ENCODE assay signal across 8 mouse cellular contexts in the genomic region with DNA sequence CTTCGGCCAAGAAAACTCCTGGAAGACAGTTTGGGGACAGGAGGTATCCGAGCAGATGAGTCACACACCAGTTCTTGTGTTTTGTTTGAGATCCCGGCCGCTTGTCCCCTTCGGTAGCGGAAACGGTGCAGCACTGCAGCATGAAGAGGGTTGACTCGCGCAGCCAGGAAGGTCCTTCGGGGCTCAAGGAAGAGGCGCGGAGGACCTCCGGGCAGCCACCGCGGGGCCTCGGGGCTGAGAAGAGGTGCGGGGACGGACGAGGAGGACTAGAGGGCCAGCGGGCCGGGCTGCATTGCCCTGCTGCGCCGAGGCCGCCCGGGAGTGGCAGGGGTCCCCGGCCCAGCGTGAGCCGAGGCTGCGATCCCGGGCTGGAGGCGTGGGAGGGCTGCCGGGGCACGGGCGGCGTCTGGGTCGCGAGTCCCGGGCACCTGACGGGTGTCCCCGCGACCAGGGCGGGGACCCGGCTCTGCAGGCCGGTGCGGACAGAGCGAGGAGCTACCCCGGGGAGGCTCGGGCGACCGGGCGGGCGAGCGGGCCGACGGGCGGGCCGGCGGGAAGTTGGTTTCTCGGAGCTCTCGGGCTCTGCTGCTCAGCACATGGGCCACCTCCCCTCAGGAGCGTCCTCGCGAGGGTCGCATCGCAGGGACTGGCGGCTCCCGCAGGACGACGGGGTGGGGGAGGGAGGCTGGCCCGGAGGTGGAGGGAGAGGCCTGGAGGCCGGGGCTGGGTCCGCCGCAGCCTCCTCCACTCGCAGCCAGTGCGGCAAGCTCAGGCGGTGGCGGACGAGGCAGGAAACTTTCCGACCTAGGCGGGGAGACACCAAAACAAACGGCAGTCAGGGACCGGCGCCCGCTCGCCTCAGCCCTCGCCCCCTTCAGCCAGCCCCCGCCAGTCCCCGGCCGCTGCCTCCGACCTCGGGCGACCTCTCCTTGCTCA. TPM values are rescaled to one million over a fixed set of nuclear protein-coding genes. Genes with fewer than 3 reads are reported as not detected.
DNase-seq lines count a peak whose midpoint lies in the region; ATAC-seq lines count a peak whose summit lies in the region.

No protein-coding gene starts in this region.

- WGBS in hindbrain, embryonic 14.5 days: under 1% methylated on average over 81 of the region's 92 CpGs
- WGBS in limb, embryonic 10.5 days: under 1% methylated on average over 90 of the region's 92 CpGs
- under 1% methylated on average over 91 of the region's 92 CpGs for WGBS in midbrain, embryonic 10.5 days
- WGBS in stomach, embryonic 16.5 days: under 1% methylated on average over 79 of the region's 92 CpGs

- peak overlapping the region; percentile 93 for H3K9ac ChIP-seq in hindbrain, embryonic 14.5 days
- peak overlapping the region; percentile 96 for H3K9ac ChIP-seq in stomach, embryonic 16.5 days (ENCODE audit: low read length)

- H3K27ac ChIP-seq in hindbrain, embryonic 14.5 days: peak overlapping the region; percentile 86
- peak overlapping the region; percentile 94 for H3K27ac ChIP-seq in limb, embryonic 10.5 days
- peak overlapping the region; percentile 94 for H3K27ac ChIP-seq in midbrain, embryonic 10.5 days (replicated peaks)
- H3K27ac ChIP-seq in stomach, embryonic 16.5 days (ENCODE audit: low read length): peak overlapping the region; percentile 82

- H3K4me2 ChIP-seq in hindbrain, embryonic 14.5 days (replicated peaks): peak overlapping the region; percentile 94
- H3K4me2 ChIP-seq in stomach, embryonic 16.5 days (ENCODE audit: low read depth, low read length): peak overlapping the region; percentile 95

- H3K4me3 ChIP-seq in hindbrain, embryonic 14.5 days (replicated peaks; ENCODE audit: low read length): peak overlapping the region; percentile 97
- peak overlapping the region; percentile 98 for H3K4me3 ChIP-seq in limb, embryonic 10.5 days
- H3K4me3 ChIP-seq in midbrain, embryonic 10.5 days: peak overlapping the region; percentile 99
- peak overlapping the region; percentile 96 for H3K4me3 ChIP-seq in stomach, embryonic 16.5 days (replicated peaks; ENCODE audit: low read length)

- peaks cover 37% of the 10 kb centered on the region for H3K4me1 ChIP-seq in hindbrain, embryonic 14.5 days (replicated peaks; ENCODE audit: control insufficient read depth, insufficient read depth, low read length)
- H3K4me1 ChIP-seq in limb, embryonic 10.5 days: peaks cover 24% of the 10 kb centered on the region
- peaks cover 37% of the 10 kb centered on the region for H3K4me1 ChIP-seq in midbrain, embryonic 10.5 days
- peaks cover 27% of the 10 kb centered on the region for H3K4me1 ChIP-seq in stomach, embryonic 16.5 days (ENCODE audit: control insufficient read depth, insufficient read depth, low read length)

- no peaks in the 10 kb centered on the region for H3K9me3 ChIP-seq in hindbrain, embryonic 14.5 days (ENCODE audit: control insufficient read depth, low read length)
- H3K9me3 ChIP-seq in limb, embryonic 10.5 days (replicated peaks): no peaks in the 10 kb centered on the region
- H3K9me3 ChIP-seq in midbrain, embryonic 10.5 days (replicated peaks): no peaks in the 10 kb centered on the region
- H3K9me3 ChIP-seq in stomach, embryonic 16.5 days (replicated peaks; ENCODE audit: control insufficient read depth, low read length): no peaks in the 10 kb centered on the region

- no peaks in the 10 kb centered on the region for H3K36me3 ChIP-seq in hindbrain, embryonic 14.5 days (replicated peaks; ENCODE audit: control insufficient read depth, insufficient read depth)
- peaks cover 17% of the 10 kb centered on the region for H3K36me3 ChIP-seq in limb, embryonic 10.5 days
- peaks cover 22% of the 10 kb centered on the region for H3K36me3 ChIP-seq in midbrain, embryonic 10.5 days
- H3K36me3 ChIP-seq in stomach, embryonic 16.5 days (ENCODE audit: control insufficient read depth, insufficient read depth, low read length): no peaks in the 10 kb centered on the region

- no peaks in the 10 kb centered on the region for H3K27me3 ChIP-seq in hindbrain, embryonic 14.5 days (ENCODE audit: control insufficient read depth, insufficient read depth, low read length)
- H3K27me3 ChIP-seq in limb, embryonic 10.5 days (ENCODE audit: low read depth, poor library complexity, severe bottlenecking): no peaks in the 10 kb centered on the region
- no peaks in the 10 kb centered on the region for H3K27me3 ChIP-seq in midbrain, embryonic 10.5 days (ENCODE audit: low read depth, poor library complexity, severe bottlenecking)
- no peaks in the 10 kb centered on the region for H3K27me3 ChIP-seq in stomach, embryonic 16.5 days (ENCODE audit: control insufficient read depth, insufficient read depth, low read length)

- ATAC-seq in hindbrain, embryonic 14.5 days (ENCODE audit: low FRiP score): peak; percentile 83
- peak; percentile 77 for ATAC-seq in stomach, embryonic 16.5 days (ENCODE audit: insufficient read depth, low FRiP score)

- DNase-seq in right cerebral cortex, adult 18-20 months: peak; percentile 34
- no peak for DNase-seq in right cerebral cortex, postnatal 36 days (ENCODE audit: low spot score in 2 of 2)
- DNase-seq in cerebellum, adult 18-20 months: peak; percentile 54 to 68
- DNase-seq in frontal cortex, postnatal 10 days (ENCODE audit: low spot score in 2 of 2): peak; percentile 47 to 63
- peak; percentile 25 for DNase-seq in hindbrain, embryonic 14.5 days (ENCODE audit: low spot score)
- peak; percentile 80 for DNase-seq in limb, embryonic 10.5 days (ENCODE audit: low spot score)
- no peak for DNase-seq in midbrain, embryonic 10.5 days (ENCODE audit: low spot score)

RNA-seq across cellular contexts. Expression of gene Slmap, which starts 0.6 kb away (rescaled TPM):
- 19.6 and 19.8 TPM in 2 replicates for polyA plus RNA-seq in hindbrain, embryonic 14.5 days (2014; fragmentation: Nextera tagmentation; extraction: Ambion mirVana)
- polyA plus RNA-seq in limb, embryonic 10.5 days (2016; fragmentation: Nextera tagmentation; extraction: Ambion mirVana): 14.3 and 17.2 TPM in 2 replicates
- 13.8 and 14.3 TPM in 2 replicates for polyA plus RNA-seq in midbrain, embryonic 10.5 days (2016; fragmentation: Nextera tagmentation; extraction: Ambion mirVana)
- 59.1 and 60.6 TPM in 2 replicates for polyA plus RNA-seq in stomach, embryonic 16.5 days (2015; fragmentation: Nextera tagmentation; extraction: Ambion mirVana)

RNA-seq across cellular contexts. Expression of gene Dennd6a, which starts 39.6 kb away (rescaled TPM):
- 19.7 and 21.3 TPM in 2 replicates for polyA plus RNA-seq in hindbrain, embryonic 14.5 days (2014; fragmentation: Nextera tagmentation; extraction: Ambion mirVana)
- polyA plus RNA-seq in limb, embryonic 10.5 days (2016; fragmentation: Nextera tagmentation; extraction: Ambion mirVana): 32.9 and 33.2 TPM in 2 replicates
- 28.9 and 30.3 TPM in 2 replicates for polyA plus RNA-seq in midbrain, embryonic 10.5 days (2016; fragmentation: Nextera tagmentation; extraction: Ambion mirVana)
- polyA plus RNA-seq in stomach, embryonic 16.5 days (2015; fragmentation: Nextera tagmentation; extraction: Ambion mirVana): 23.2 and 23.7 TPM in 2 replicates

Comparison
In these comparisons a context has a peak if more than half of its experiments do, and no peak if none do; other contexts are left out.
1. DNase-seq: peak in right cerebral cortex, adult 18-20 months (single experiment), cerebellum, adult 18-20 months (2 of 2), frontal cortex, postnatal 10 days (2 of 2), hindbrain, embryonic 14.5 days (single experiment) and limb, embryonic 10.5 days (single experiment); none in right cerebral cortex, postnatal 36 days (0 of 2) and midbrain, embryonic 10.5 days (single experiment).
2. Peak in every context shown above with its lines, with median percentiles within 50 percentile points of each other: H3K27ac ChIP-seq and H3K4me3 ChIP-seq.